Mouse (Mus musculus) brain, embryonic 14.5 days (tissue): ENCODE measurements at regions not wholly inside any gene's neighbourhood (a gene's known extent, or its start where the extent isn't known, plus 50 kb on each side); places are given as distances from the start of the nearest gene placed in this dataset.

Source experiments
- CTCF ChIP-seq: fragments of 200-500 bp; IDR thresholded peaks from 2 replicates; pipeline ENCODE4 v1.5.1; 2012; ENCODE audit warnings: inconsistent platforms, mild to moderate bottlenecking, moderate library complexity, borderline replicate concordance; ENCODE audit not compliant: insufficient read depth, insufficient read length; ENCODE audit errors: extremely low read depth
- POLR2A ChIP-seq: fragments of 200-500 bp; IDR thresholded peaks from 2 replicates; pipeline ENCODE4 v1.6.1; 2012; ENCODE audit warnings: mild to moderate bottlenecking, inconsistent platforms, borderline replicate concordance; ENCODE audit not compliant: poor library complexity, insufficient read depth, insufficient read length, severe bottlenecking; ENCODE audit errors: extremely low read depth

- TF ChIP-seq CTCF: no peak
- no peak for TF ChIP-seq POLR2A
Measured at GRCm38 (mm10) chr12:90790562-90790961, 52.3 kb upstream of the Dio2 start.
